Mouse (Mus musculus) frontal cortex, adult 2 months (tissue): ENCODE measurements at regions not wholly inside any gene's neighbourhood (a gene's known extent, or its start where the extent isn't known, plus 50 kb on each side); places are given as distances from the start of the nearest gene placed in this dataset.
A peak's percentile ranks its signal among the peaks of the same experiment; 100 is the strongest.

Experiments
- DNase-seq, 2 experiments: peaks; one replicate each; pipeline ENCODE4 v3.0.0; 2022; ENCODE audit warnings: low spot score in 1 of 2; ENCODE audit errors: extremely low spot score in 1 of 2

DNA sequence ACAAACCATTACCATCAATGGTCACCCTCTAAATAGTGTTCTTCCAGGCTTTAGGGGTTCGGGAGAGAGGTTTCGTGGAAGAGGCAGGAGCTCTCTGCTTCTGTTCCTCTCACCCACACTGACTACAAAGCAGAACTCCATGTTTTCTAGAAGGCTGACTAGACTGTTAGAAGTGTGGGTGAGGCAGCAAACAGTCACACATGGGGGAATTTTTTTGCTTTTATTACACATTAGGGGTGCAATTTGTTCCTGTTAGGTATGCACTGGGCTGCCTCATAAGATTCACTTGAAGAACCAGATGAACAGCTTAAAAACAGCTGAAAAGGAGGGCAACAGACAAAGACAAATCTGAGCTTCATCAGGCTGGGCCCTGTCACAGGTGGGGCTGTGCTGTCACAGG lies 124.5 kb upstream of the Syt13 start:
- no peak for DNase-seq

- no peak for DNase-seq
Measured at GRCm38 (mm10) chr2:92799770-92800169, 115.1 kb upstream of the Syt13 start.

GRCm38 (mm10) chr2:92800667-92801066 lies 114.2 kb upstream of the Syt13 start:
- no peak for DNase-seq

DNA sequence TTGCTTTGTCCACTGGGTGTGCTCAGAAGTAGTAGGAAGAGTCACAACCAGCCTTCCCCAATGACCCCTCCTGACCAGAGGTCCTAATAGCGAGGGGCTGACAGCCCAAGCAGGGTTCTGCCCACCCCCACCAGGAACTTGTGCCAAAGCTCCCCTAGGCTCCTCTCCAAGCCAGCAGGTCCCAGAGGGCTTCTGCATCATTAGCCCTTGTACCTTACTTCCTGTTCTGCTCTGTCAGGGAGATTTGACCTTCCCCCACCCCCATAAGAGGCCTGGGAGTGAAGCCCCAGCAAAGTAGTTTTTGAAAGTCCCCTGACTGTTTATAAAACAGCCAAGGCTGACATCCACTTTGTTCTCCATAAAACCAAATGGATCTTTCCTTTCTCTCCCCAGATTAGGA lies 110.0 kb upstream of the Syt13 start:
- DNase-seq, result no peak

DNA sequence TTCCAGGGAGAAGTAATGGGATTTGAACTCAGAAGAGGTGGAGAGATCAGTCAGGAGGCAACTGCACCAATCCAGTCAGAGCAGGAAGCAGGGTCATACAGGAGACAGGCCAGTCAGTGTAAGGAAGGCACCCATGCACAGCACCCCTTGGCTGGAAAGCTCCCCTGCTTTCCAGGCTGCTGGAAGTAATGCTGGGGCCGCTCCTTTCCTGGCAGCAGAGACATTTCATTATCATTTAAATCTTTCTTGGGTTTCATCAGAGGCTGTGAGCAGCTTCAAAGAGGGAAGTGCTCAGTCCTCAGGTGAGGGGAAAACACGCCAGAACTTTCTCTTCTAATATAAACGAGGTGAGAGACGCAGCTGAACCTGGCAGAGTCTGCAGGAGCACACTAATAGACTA lies 109.1 kb upstream of the Syt13 start:
- DNase-seq, result no peak

DNA sequence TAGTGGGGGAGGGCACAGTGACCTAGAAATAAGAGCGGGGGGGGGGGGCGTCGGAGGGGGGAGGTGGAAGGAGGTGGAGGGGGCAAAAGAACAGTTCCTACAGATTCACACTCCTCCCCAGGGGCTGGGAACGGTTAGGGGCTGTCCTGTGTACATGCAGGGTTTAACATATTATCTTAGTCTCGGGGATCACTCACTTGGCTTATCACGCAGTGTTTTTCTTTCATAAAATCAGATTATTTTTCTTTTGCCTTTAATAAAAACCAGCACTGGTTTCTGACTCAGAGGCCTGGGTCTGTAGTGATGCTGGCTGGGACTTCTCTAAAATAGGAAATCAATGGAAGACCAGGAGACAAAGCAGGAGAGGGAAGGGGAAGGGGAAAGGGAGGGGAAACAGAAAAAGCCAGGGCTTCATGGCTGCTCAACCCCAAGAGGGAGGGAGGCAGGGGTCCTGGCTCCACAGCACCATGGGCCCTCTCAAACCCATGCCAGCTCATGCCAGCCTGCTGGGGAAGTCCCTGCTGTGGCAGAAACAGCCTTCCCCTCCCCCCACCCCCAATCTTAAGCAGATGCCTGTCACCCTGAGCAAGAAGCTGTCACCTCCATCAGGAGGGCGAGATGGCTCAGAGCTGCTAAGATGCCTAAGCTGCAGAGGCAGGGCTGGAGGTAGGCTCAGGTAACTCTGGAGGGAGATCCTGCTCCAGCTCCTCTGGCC lies 108.3 kb upstream of the Syt13 start:
- no peak for DNase-seq

- DNase-seq, result no peak
Measured at GRCm38 (mm10) chr2:92807404-92807803, 107.5 kb upstream of the Syt13 start.

GRCm38 (mm10) chr2:92808121-92808520 lies 106.8 kb upstream of the Syt13 start:
- DNase-seq, result no peak

DNA sequence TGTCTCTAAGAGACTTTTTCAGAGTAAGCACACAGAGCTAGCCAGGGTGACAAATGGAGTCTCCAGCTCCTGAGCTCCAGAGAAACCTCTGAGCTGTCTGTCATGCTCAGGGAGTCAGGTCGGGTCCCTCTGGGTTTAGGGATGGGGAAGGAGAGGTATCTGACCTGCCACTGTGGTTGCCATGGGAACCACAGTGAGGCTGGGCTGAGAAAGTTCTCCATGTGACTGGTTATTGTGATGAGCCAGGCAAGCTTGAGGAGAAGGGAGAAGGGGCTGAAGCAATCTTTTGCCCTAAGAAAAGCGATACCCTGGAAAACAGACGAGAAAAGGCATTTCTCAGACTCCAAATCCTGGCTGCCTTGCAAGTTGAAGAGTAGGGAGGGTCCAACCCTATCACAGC lies 105.7 kb upstream of the Syt13 start:
- DNase-seq, result no peak

DNA sequence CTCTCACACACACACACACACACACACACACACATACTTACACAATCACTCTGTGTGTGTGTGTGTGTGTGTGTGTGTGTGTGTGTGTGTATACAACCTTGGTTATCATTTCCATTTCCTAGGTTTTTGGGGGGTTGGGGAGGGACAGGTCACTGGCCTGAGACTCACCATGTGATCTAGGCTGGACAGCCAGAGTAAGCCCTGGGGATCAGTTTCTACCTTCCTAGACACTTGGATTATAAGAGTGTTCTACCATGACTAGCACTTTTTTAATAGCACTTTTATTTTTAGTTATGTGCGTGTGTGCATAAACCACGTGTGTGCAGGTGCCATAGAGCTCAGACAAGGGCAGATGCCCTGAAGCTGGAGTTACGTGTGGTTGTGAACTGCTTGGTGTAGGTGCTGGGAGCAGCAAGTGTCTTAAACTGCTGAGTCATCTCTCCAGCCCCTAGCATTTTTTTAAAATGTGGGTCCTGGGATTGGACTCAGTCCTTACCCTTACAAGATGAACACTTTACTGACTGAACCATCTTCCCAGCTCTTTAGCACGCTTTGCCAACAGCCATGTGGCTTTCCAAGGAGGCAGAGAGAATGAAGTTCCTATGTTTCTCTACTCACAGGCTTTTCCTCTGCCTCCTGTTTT lies 105.1 kb upstream of the Syt13 start:
- peak in 1 of 2 experiments; percentile 10 for DNase-seq

DNA sequence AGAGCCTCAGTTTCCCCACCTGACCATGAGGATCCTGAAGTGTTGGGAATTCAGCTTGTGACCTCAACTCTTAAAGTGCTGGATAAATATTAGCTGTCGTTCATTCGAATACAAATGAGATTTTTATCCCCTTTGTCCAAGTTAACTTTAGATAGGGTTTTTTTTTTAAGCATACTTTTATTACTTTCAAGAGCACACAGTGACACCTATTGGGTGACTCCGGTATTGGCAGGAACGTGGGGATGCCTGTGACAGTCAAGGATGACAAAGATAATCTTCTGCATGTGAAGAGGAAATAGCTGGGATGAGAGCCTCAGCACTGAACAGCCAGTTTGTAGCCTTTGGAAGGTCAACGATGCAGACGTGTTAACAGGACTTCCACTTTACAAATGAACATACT lies 103.9 kb upstream of the Syt13 start:
- peak; percentile 46 to 92 for DNase-seq

- peak; percentile 52 to 64 for DNase-seq
Measured at GRCm38 (mm10) chr2:92813028-92813427, 101.9 kb upstream of the Syt13 start.

GRCm38 (mm10) chr2:92819586-92819985 lies 95.3 kb upstream of the Syt13 start:
- peak; percentile 19 to 26 for DNase-seq

DNA sequence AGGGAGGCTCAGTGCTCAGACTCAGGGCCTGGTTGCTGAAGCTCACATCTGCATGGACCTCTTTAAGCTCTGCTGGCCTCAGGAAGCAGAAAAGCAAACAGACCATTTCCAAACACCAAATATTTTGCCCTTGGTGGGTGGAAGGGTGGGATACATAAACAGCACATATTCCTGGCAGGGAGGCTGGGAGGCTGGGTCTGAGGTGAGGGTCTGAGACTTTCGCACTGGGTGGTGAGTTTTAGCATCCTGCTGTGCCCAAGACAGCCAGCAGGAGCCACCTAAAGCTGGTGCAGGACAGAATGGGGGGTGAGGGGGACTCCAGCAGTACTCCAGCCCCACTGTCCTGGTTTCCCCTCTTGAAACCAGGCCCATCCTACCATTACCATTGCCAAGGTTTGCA lies 90.6 kb upstream of the Syt13 start:
- DNase-seq, result no peak

GRCm38 (mm10) chr2:92825395-92825794 lies 89.5 kb upstream of the Syt13 start:
- DNase-seq, result no peak

- no peak for DNase-seq
Measured at GRCm38 (mm10) chr2:92830134-92830533, 84.8 kb upstream of the Syt13 start.

GRCm38 (mm10) chr2:92831784-92832183 lies 83.1 kb upstream of the Syt13 start:
- no peak for DNase-seq

DNA sequence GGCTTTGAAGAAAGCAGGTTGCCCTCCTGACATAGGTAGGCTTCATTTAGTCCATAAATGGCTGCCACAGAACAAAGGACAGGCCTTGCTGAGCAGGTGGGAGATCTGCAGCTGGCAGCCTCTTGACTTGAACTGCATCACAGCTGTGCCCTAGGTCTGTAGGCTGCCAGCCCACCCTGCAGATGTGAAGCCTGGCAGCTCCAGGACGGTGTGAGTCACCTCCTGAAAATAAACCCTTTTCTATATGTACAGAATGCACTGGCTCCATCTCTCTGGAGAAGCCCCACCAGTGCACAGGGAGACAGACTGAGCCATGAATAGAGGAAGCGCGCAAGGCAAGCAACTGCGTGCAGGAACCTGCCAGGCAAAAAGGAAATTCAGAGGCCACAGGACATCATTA lies 78.7 kb upstream of the Syt13 start:
- DNase-seq, result peak in 1 of 2 experiments; percentile 60

DNA sequence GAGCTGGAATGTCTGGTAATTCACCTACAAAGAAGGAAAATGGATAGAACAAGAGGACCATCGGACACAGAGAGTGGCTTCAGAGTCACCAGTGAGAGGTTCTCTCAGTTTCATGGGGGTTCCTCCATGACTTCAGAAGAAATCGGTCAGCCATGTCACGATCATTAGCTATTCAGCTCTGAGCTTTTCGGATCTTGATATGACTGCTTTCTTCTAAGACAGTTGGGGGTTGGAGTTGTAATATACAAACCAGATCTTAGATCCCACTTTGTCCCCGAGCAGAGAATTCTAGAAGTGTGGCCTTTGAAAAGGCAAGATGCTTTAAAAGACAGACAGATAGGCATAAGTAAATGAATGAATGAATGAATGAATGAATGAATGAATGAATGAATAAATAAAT lies 76.9 kb upstream of the Syt13 start:
- DNase-seq, result no peak

- DNase-seq, result peak; percentile 57 to 91
Measured at GRCm38 (mm10) chr2:92840009-92840408, 74.9 kb upstream of the Syt13 start.

- DNase-seq, result no peak
Measured at GRCm38 (mm10) chr2:92841626-92842025, 73.3 kb upstream of the Syt13 start.

GRCm38 (mm10) chr2:92845061-92845769 lies 69.7 kb upstream of the Syt13 start:
- peak in 1 of 2 experiments; percentile 35 for DNase-seq
